Mouse (Mus musculus) intestine, embryonic 14.5 days (tissue): ENCODE results near the gene Tbc1d4. TPM values are rescaled to one million over a fixed set of nuclear protein-coding genes. Genes with fewer than 3 reads are reported as not detected.

Experiments
- ATAC-seq: fragments of 200-750 bp; cut with Nextera tagmentation; replicated peaks from 2 replicates; pipeline ENCODE4 v1.8.0; 2017; ENCODE audit warnings: low read depth, moderate number of reproducible peaks, moderate TSS enrichment, moderate library complexity; ENCODE audit not compliant: low FRiP score, low TSS enrichment
- DNase-seq: peaks from one replicate; pipeline ENCODE4 v3.0.0-alpha.2; 2018; ENCODE audit warnings: low spot score
- H3K27ac ChIP-seq: fragments of 300-500 bp; sonication (generic); 2 replicates; pipeline ENCODE4 v1.5.1; 2014; ENCODE audit warnings: low read depth, mild to moderate bottlenecking, control low read depth
- H3K27me3 ChIP-seq: fragments of 300-500 bp; sonication (generic); replicated peaks from 2 replicates; pipeline ENCODE4 v1.6.1; 2014; ENCODE audit warnings: low read length, control low read depth; ENCODE audit not compliant: control insufficient read depth, insufficient read depth
- H3K36me3 ChIP-seq: fragments of 300-500 bp; sonication (generic); 2 replicates; pipeline ENCODE4 v1.6.1; 2014; ENCODE audit warnings: low read length, control low read depth; ENCODE audit not compliant: control insufficient read depth, insufficient read depth
- H3K4me1 ChIP-seq: fragments of 300-500 bp; sonication (generic); replicated peaks from 2 replicates; pipeline ENCODE4 v1.6.1; 2014; ENCODE audit warnings: low read length, control low read depth, mixed read lengths; ENCODE audit not compliant: control insufficient read depth, insufficient read depth
- H3K4me2 ChIP-seq: fragments of 300-500 bp; sonication (generic); 2 replicates; pipeline ENCODE4 v1.6.1; 2014; ENCODE audit warnings: low read length
- H3K4me3 ChIP-seq: fragments of 300-500 bp; sonication (generic); 2 replicates; pipeline ENCODE4 v1.5.1; 2014; ENCODE audit warnings: low read depth, low read length, control low read depth, mixed read lengths
- H3K9ac ChIP-seq: fragments of 300-500 bp; sonication (generic); 2 replicates; pipeline ENCODE4 v1.6.1; 2014; ENCODE audit warnings: mild to moderate bottlenecking, low read length
- H3K9me3 ChIP-seq: fragments of 300-500 bp; sonication (generic); 2 replicates; pipeline ENCODE4 v1.6.1; 2016; ENCODE audit warnings: low read length, control low read depth; ENCODE audit not compliant: control insufficient read depth
- WGBS: fragments of 180-500 bp; shearing (Covaris S2); extraction: QIAGEN DNeasy Blood & Tissue Kit; methylation state at CpG from one replicate; pipeline ENCODE4 v1.1.7; 2014; 5-methylcytosine and 5-hydroxymethylcytosine counted together
- polyA plus RNA-seq: library from polyadenylated mRNA; unstranded; fragments of >200 nt; fragmentation: Nextera tagmentation; extraction: Ambion mirVana; gene quantifications from 2 replicates; pipeline ENCODE4 v1.2.1, GENCODE M21; 2014

Gene Tbc1d4
- polyA plus RNA-seq, 1 experiment from 2014 or later = 7.5 TPM

- Histone ChIP-seq H3K36me3 (peaks cover 25% of the 10 kb centered on the region), H3K27ac (no peak overlapping the region), H3K4me1 (no peaks in the 10 kb centered on the region; the same call in 1 of the 2 replicates), H3K27me3 (no peaks in the 10 kb centered on the region), H3K4me2 (no peak overlapping the region), H3K9me3 (no peaks in the 10 kb centered on the region), H3K4me3 (no peak overlapping the region), H3K9ac (no peak overlapping the region)
- DNase-seq = no peak
- 92% methylated on average over 6 of the region's 6 CpGs for WGBS
- ATAC-seq = no peak
Measured at GRCm38 (mm10) chr14:101637381-101637780, 28.4 kb upstream of the Tbc1d4 start.

- 96% methylated on average over 1 of the region's 1 CpGs for WGBS
- no peaks in the 10 kb centered on the region for H3K9me3 ChIP-seq
- no peak overlapping the region for H3K4me2 ChIP-seq
- no peaks in the 10 kb centered on the region for H3K27me3 ChIP-seq
- peaks cover 28% of the 10 kb centered on the region for H3K36me3 ChIP-seq
- no peak for DNase-seq
- no peak overlapping the region for H3K9ac ChIP-seq
- H3K4me1 ChIP-seq = no peaks in the 10 kb centered on the region; the same call in 1 of the 2 replicates
- no peak overlapping the region for H3K4me3 ChIP-seq
- ATAC-seq = no peak
- no peak overlapping the region for H3K27ac ChIP-seq
Measured at GRCm38 (mm10) chr14:101635765-101636164, 26.8 kb upstream of the Tbc1d4 start.

- H3K27me3 ChIP-seq = no peaks in the 10 kb centered on the region
- H3K9ac ChIP-seq = no peak overlapping the region
- ATAC-seq = no peak
- DNase-seq = no peak
- WGBS = 86% methylated on average over 2 of the region's 2 CpGs
- no peak overlapping the region for H3K4me2 ChIP-seq
- H3K36me3 ChIP-seq = peaks cover 28% of the 10 kb centered on the region
- H3K27ac ChIP-seq = no peak overlapping the region
- no peaks in the 10 kb centered on the region for H3K9me3 ChIP-seq
- H3K4me1 ChIP-seq = no peaks in the 10 kb centered on the region
- no peak overlapping the region for H3K4me3 ChIP-seq
Measured at GRCm38 (mm10) chr14:101630548-101630947, 21.6 kb upstream of the Tbc1d4 start.

- WGBS = 90% methylated on average over 5 of the region's 5 CpGs
- ATAC-seq (no peak), DNase-seq (no peak)
- no peaks in the 10 kb centered on the region for H3K9me3 ChIP-seq
- H3K27me3 ChIP-seq = no peaks in the 10 kb centered on the region
- H3K4me1 ChIP-seq = no peaks in the 10 kb centered on the region
- H3K9ac ChIP-seq = no peak overlapping the region
- no peaks in the 10 kb centered on the region for H3K36me3 ChIP-seq
- H3K27ac ChIP-seq = no peak overlapping the region
- H3K4me2 ChIP-seq = no peak overlapping the region
- H3K4me3 ChIP-seq = no peak overlapping the region
Measured at GRCm38 (mm10) chr14:101617680-101618079, 8.7 kb upstream of the Tbc1d4 start.

- no peaks in the 10 kb centered on the region for H3K27me3 ChIP-seq
- ATAC-seq = no peak
- WGBS = 68% methylated on average over 9 of the region's 9 CpGs
Measured at GRCm38 (mm10) chr14:101616178-101616577, 7.2 kb upstream of the Tbc1d4 start.

GRCm38 (mm10) chr14:101613206-101613605 lies 4.2 kb upstream of the Tbc1d4 start:
- 73% methylated on average over 1 of the region's 1 CpGs for WGBS
- Histone ChIP-seq H3K27me3 (no peaks in the 10 kb centered on the region), H3K4me1 (no peaks in the 10 kb centered on the region), H3K4me2 (no peak overlapping the region), H3K36me3 (no peaks in the 10 kb centered on the region), H3K9me3 (no peaks in the 10 kb centered on the region), H3K9ac (no peak overlapping the region), H3K4me3 (no peak overlapping the region), H3K27ac (no peak overlapping the region)
- ATAC-seq = no peak
- DNase-seq = no peak

More at GRCm38 (mm10) chr14:101616178-101616577, 7.2 kb upstream of the Tbc1d4 start:
- no peaks in the 10 kb centered on the region for H3K4me1 ChIP-seq
- no peak overlapping the region for H3K27ac ChIP-seq
- H3K9me3 ChIP-seq = no peaks in the 10 kb centered on the region
- no peak overlapping the region for H3K4me3 ChIP-seq
- no peak for DNase-seq
- no peaks in the 10 kb centered on the region for H3K36me3 ChIP-seq
- no peak overlapping the region for H3K9ac ChIP-seq
- no peak overlapping the region for H3K4me2 ChIP-seq

GRCm38 (mm10) chr14:101610701-101611100 lies 1.7 kb upstream of the Tbc1d4 start:
- Histone ChIP-seq H3K4me1 (0 out of 2 replicates have a peak, but pooled peaks cover 2% of the 10 kb centered on the region), H3K9me3 (no peaks in the 10 kb centered on the region), H3K36me3 (no peaks in the 10 kb centered on the region), H3K27me3 (no peaks in the 10 kb centered on the region), H3K27ac (no peak overlapping the region), H3K4me3 (no peak overlapping the region), H3K4me2 (no peak overlapping the region), H3K9ac (no peak overlapping the region)
- DNase-seq = no peak
- 82% methylated on average over 10 of the region's 10 CpGs for WGBS
- no peak for ATAC-seq

- DNase-seq (peak; percentile 79), ATAC-seq (peak; percentile 48)
- 0 out of 2 replicates have a peak, but pooled peaks cover 2% of the 10 kb centered on the region for H3K4me1 ChIP-seq
- H3K27ac ChIP-seq = 0 out of 2 replicates have a peak overlapping the region, but pooled peaks have one; percentile 62
- H3K36me3 ChIP-seq = no peaks in the 10 kb centered on the region
- peak overlapping the region; percentile 58 for H3K9ac ChIP-seq
- no peaks in the 10 kb centered on the region for H3K27me3 ChIP-seq
- H3K4me2 ChIP-seq = peak overlapping the region; percentile 100
- H3K4me3 ChIP-seq = peak overlapping the region; percentile 64
- WGBS = under 1% methylated on average over 62 of the region's 62 CpGs
- H3K9me3 ChIP-seq = no peaks in the 10 kb centered on the region
Measured at GRCm38 (mm10) chr14:101607631-101608518, 1.1 kb downstream of the Tbc1d4 start.
